Mouse (Mus musculus): ENCODE data around the gene 1500011B03Rik. TPM values are rescaled to one million over a fixed set of nuclear protein-coding genes. Genes with fewer than 3 reads are reported as not detected.

Gene 1500011B03Rik
- polyA plus RNA-seq, 1 experiment from 2014 or later, result 32.5 TPM

DNA sequence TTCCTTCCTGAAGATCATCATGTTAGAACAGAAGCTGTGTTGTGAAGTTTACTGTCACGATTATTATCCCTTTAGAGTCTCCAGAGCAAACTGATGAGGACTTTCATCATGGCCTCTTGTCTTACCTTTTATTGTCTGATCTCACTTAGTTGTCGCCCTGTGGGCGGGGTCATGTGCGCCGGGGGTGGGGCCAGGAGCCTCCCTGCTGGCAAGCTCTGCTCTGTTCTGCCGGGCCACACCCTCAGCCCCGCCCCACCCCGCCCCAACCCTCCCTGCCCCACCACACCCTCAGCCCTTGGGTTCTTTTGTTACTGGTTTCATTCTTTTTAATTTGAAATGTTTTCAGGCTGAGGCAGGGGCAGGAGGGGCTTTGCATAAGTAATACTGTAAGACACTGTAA is 22.2 kb downstream of the 1500011B03Rik start:
- no peak overlapping the region for H3K4me2 ChIP-seq (ENCODE audit: low read depth, low read length)
- peaks cover 76% of the 10 kb centered on the region for H3K36me3 ChIP-seq (replicated peaks; ENCODE audit: insufficient read depth, low read length)
- H3K27me3 ChIP-seq (ENCODE audit: insufficient read depth, low read length), result no peaks in the 10 kb centered on the region

DNA sequence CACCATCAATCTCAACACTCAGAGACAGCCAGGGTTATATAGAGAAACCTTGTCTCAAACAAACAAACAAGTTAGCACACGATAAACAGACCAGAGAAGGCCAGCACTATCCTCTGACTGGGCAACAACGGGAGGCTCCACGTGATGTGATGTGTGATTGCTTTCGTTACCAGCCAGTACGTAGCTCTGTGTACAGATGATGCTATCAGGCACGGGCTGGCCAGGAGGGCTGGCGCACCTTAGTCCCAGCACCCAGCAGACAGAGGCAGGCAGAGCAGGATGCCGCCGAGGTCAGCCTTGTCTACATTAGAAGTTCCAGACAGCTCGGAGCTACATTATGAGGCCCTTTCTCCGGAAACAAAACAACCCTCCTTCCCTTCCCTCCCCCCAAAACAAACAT is 23.4 kb downstream of the 1500011B03Rik start:
- ATAC-seq (no peak), DNase-seq (no peak)
- Histone ChIP-seq H3K9ac (replicated peaks) (no peak overlapping the region), H3K4me2 (ENCODE audit: low read depth, low read length) (no peak overlapping the region), H3K27ac (ENCODE audit: low read depth) (no peak overlapping the region), H3K27me3 (ENCODE audit: insufficient read depth, low read length) (no peaks in the 10 kb centered on the region), H3K9me3 (ENCODE audit: low read length) (no peaks in the 10 kb centered on the region), H3K36me3 (replicated peaks; ENCODE audit: insufficient read depth, low read length) (peaks cover 72% of the 10 kb centered on the region), H3K4me1 (ENCODE audit: insufficient read depth) (peaks cover 10% of the 10 kb centered on the region; the same call in 1 of the 2 replicates), H3K4me3 (ENCODE audit: low read depth, low read length) (no peak overlapping the region)
- TF ChIP-seq EP300 (IDR thresholded peaks at IDR 0.05; ENCODE audit: low read depth) (no peak), CTCF (IDR thresholded peaks at IDR 0.05; ENCODE audit: low read depth) (no peak)
- WGBS (ENCODE audit: insufficient replicate concordance), result 66% methylated on average over 11 of the region's 11 CpGs

More for the DNA sequence above, 22.2 kb downstream of the 1500011B03Rik start:
- Histone ChIP-seq H3K4me3 (ENCODE audit: low read depth, low read length) (no peak overlapping the region), H3K9me3 (ENCODE audit: low read length) (no peaks in the 10 kb centered on the region), H3K4me1 (ENCODE audit: insufficient read depth) (0 out of 2 replicates have a peak, but pooled peaks cover 8% of the 10 kb centered on the region), H3K27ac (ENCODE audit: low read depth) (no peak overlapping the region), H3K9ac (replicated peaks) (no peak overlapping the region)
- peak; percentile 54 for ATAC-seq
- WGBS (ENCODE audit: insufficient replicate concordance), result 37% methylated on average over 8 of the region's 8 CpGs
- DNase-seq, result peak; percentile 74
- TF ChIP-seq CTCF (IDR thresholded peaks at IDR 0.05; ENCODE audit: low read depth) (no peak), EP300 (IDR thresholded peaks at IDR 0.05; ENCODE audit: low read depth) (no peak)

DNA sequence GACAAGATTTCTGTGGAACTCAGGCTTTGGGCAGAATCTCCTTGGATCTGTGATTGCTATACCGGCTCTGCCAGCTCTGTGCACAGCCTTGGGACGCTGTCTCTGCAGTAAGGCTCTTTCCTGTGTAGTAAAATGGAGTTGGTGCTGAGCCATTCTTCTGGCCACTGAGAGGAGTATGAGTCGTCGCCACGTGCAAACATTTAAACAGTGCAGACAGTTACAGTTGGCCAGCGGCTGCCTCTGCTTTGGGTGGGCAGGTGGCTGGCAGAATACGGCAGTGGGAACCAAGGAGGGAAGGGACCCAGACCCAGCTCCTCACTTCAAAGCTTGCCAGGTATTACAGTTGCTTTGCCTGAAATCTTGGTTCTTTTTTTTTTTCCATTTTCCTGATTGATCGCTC is 26.0 kb downstream of the 1500011B03Rik start:
- no peak overlapping the region for H3K9ac ChIP-seq (replicated peaks)
- no peak for DNase-seq
- TF ChIP-seq EP300 (IDR thresholded peaks at IDR 0.05; ENCODE audit: low read depth) (no peak), CTCF (IDR thresholded peaks at IDR 0.05; ENCODE audit: low read depth) (no peak)
- no peaks in the 10 kb centered on the region for H3K27me3 ChIP-seq (ENCODE audit: insufficient read depth, low read length)
- H3K4me2 ChIP-seq (ENCODE audit: low read depth, low read length), result no peak overlapping the region
- H3K27ac ChIP-seq (ENCODE audit: low read depth), result no peak overlapping the region
- H3K4me1 ChIP-seq (ENCODE audit: insufficient read depth), result peaks cover 20% of the 10 kb centered on the region
- no peak for ATAC-seq
- WGBS (ENCODE audit: insufficient replicate concordance), result 89% methylated on average over 8 of the region's 8 CpGs
- H3K9me3 ChIP-seq (ENCODE audit: low read length), result no peaks in the 10 kb centered on the region
- H3K36me3 ChIP-seq (replicated peaks; ENCODE audit: insufficient read depth, low read length), result peaks cover 65% of the 10 kb centered on the region
- H3K4me3 ChIP-seq (ENCODE audit: low read depth, low read length), result no peak overlapping the region

DNA sequence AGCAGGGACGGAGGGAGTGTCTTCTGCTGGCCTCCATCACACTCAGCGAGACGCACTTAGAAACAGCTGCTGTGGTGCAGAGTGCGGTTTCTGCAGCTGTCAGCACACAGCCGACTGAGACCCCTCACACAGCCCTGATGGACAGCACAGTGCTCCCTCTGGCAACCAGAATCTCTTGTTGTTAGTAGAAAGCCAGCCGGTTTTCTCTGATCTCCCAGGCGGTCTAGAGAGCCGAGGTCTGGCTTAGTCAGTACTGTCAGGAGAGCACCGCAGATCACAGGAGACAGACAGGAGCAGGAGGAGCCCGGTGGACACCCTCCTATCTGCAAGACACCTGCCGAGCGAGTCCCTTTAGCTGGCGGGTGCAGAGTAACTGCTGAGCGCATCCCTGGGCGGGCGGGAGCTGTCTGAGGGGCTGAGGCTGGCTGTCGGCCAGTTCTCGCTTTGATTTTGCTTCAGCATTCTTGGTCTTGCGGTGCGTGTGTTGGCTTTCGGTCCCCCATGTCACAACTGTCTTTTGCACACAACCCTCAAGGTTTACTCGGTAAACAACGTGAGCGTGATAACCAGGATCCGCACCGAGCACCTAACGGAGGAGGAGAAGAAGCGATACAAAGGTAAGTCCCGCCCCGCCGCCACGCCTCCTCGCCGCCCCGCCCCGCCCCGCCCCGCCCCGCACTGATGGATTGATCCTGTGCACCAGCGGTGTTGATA is 26.8 kb downstream of the 1500011B03Rik start:
- H3K27me3 ChIP-seq (ENCODE audit: insufficient read depth, low read length), result no peaks in the 10 kb centered on the region
- H3K36me3 ChIP-seq (replicated peaks; ENCODE audit: insufficient read depth, low read length), result peaks cover 64% of the 10 kb centered on the region
- ATAC-seq (peak; percentile 70), DNase-seq (peak; percentile 72)
- peak overlapping the region; percentile 34 for H3K4me3 ChIP-seq (ENCODE audit: low read depth, low read length)
- H3K9ac ChIP-seq (replicated peaks), result no peak overlapping the region
- H3K27ac ChIP-seq (ENCODE audit: low read depth), result peak overlapping the region; percentile 48; the same call in 1 of the 2 replicates
- no peak for TF ChIP-seq EP300 (IDR thresholded peaks at IDR 0.05; ENCODE audit: low read depth)
- H3K4me1 ChIP-seq (ENCODE audit: insufficient read depth), result peaks cover 20% of the 10 kb centered on the region
- WGBS (ENCODE audit: insufficient replicate concordance), result 58% methylated on average over 40 of the region's 40 CpGs
- H3K9me3 ChIP-seq (ENCODE audit: low read length), result no peaks in the 10 kb centered on the region
- H3K4me2 ChIP-seq (ENCODE audit: low read depth, low read length), result peak overlapping the region; percentile 62

DNA sequence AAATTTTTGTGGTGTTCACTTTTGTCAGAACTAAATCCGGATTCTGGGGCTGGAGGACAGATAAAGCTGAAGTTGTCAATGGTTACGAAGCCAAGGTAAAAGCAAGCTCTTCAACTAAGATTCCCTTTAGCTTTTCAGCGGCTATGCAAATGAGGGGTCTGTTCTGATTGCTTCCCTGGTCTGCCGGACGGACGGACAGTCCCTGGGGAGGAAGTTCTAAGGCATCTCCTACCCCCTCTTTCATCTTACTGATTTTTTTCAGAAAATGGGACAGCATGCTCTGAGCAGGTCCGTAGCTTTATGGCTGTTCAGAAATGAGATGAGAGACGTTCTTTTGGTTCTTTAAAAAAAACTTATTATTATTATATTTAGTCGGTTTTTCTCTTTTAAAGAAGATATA is 27.6 kb downstream of the 1500011B03Rik start:
- H3K4me1 ChIP-seq (ENCODE audit: insufficient read depth), result peaks cover 20% of the 10 kb centered on the region
- H3K9ac ChIP-seq (replicated peaks), result no peak overlapping the region
- TF ChIP-seq EP300 (IDR thresholded peaks at IDR 0.05; ENCODE audit: low read depth), result no peak
- TF ChIP-seq CTCF (IDR thresholded peaks at IDR 0.05; ENCODE audit: low read depth), result no peak
- no peak for ATAC-seq
- no peak overlapping the region for H3K4me3 ChIP-seq (ENCODE audit: low read depth, low read length)
- no peaks in the 10 kb centered on the region for H3K9me3 ChIP-seq (ENCODE audit: low read length)
- H3K27me3 ChIP-seq (ENCODE audit: insufficient read depth, low read length), result no peaks in the 10 kb centered on the region
- DNase-seq, result no peak
- WGBS (ENCODE audit: insufficient replicate concordance), result 77% methylated on average over 9 of the region's 9 CpGs
- 0 out of 2 replicates have a peak overlapping the region, but pooled peaks have one; percentile 6 for H3K27ac ChIP-seq (ENCODE audit: low read depth)
- H3K4me2 ChIP-seq (ENCODE audit: low read depth, low read length), result no peak overlapping the region
- H3K36me3 ChIP-seq (replicated peaks; ENCODE audit: insufficient read depth, low read length), result peaks cover 70% of the 10 kb centered on the region

DNA sequence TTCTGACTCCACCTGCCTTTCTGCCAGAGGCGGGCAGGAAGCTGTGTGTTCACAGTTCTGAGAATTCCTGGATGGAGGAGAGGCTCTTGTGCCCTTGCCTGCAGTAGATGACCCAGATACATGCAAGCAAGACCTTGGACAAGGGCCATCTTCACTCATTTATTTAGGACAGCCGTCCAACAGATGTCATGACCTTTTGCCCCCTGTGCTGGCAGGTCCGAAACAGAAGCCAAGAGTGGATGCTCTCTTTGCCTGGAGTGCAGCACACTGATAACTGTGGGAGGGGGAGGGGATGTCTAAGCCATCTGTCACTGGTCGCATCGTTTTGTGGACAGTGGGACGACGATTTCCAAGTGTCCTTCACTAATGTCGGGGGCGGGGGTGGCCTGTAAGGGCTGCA is 28.0 kb downstream of the 1500011B03Rik start:
- Histone ChIP-seq H3K9ac (replicated peaks) (no peak overlapping the region), H3K36me3 (replicated peaks; ENCODE audit: insufficient read depth, low read length) (peaks cover 66% of the 10 kb centered on the region), H3K27ac (ENCODE audit: low read depth) (peak overlapping the region; percentile 61; the same call in 1 of the 2 replicates)

More for the DNA sequence above, 28.0 kb downstream of the 1500011B03Rik start:
- 57% methylated on average over 9 of the region's 9 CpGs for WGBS (ENCODE audit: insufficient replicate concordance)
- Histone ChIP-seq H3K4me3 (ENCODE audit: low read depth, low read length) (no peak overlapping the region), H3K9me3 (ENCODE audit: low read length) (no peaks in the 10 kb centered on the region), H3K4me1 (ENCODE audit: insufficient read depth) (peaks cover 20% of the 10 kb centered on the region), H3K27me3 (ENCODE audit: insufficient read depth, low read length) (no peaks in the 10 kb centered on the region), H3K4me2 (ENCODE audit: low read depth, low read length) (no peak overlapping the region)
- DNase-seq (peak; percentile 52), ATAC-seq (peak; percentile 67)
- TF ChIP-seq CTCF (IDR thresholded peaks at IDR 0.05; ENCODE audit: low read depth) (no peak), EP300 (IDR thresholded peaks at IDR 0.05; ENCODE audit: low read depth) (no peak; the same call in 1 of the 2 replicates)

Measured in liver, postnatal 0 days (tissue).